ENCODE assay signal across 9 mouse cellular contexts in genomic region chr14:86781553-86782273, GRCm38 (mm10).
DNase-seq lines count a peak whose midpoint lies in the region; ATAC-seq and TF ChIP-seq lines count a peak whose summit lies in the region.
"Had no signal": no experiment of that assay in that cellular context is flagged by ENCODE, and none has a peak within 500 bp of the region (broad histone marks: within the 10 kb centered on the region; RNA-seq: fewer than 3 reads in every experiment).

No protein-coding gene starts in this region.

- intact Hi-C loops in left cerebral cortex, adult 2 months (cut with DNase I): loop anchor here (1.0 to 10.0 kb wide), 3 partner anchors 103 to 533 kb away; no protein-coding TSS in a partner anchor

- peak; percentile 5 for DNase-seq in gastrocnemius, adult 18-20 months (ENCODE audit: low spot score)
- DNase-seq in gastrocnemius, postnatal 4 days (ENCODE audit: low spot score in 2 of 2): no peak
- peak; percentile 27 for DNase-seq in urinary bladder, postnatal 25 days (ENCODE audit: low spot score)
- DNase-seq in urinary bladder, postnatal 10 days (ENCODE audit: low spot score): no peak
- peak; percentile 11 to 33 for DNase-seq in cerebellum, postnatal 36 days
- DNase-seq in left cerebral cortex, adult 2 months (ENCODE audit: extremely low spot score in 1 of 2, low spot score in 2 of 2): peak in 1 of 2 experiments; percentile 17
- DNase-seq in retina, embryonic 14.5 days (ENCODE audit: low spot score): peak; percentile 85

- no peak overlapping the region for H3K27ac ChIP-seq in left cerebral cortex, adult 2 months
- H3K27ac ChIP-seq: limb, embryonic 12.5 days had no signal

- peak; percentile 62 to 72; a peak in 3 of 4 replicates for ATAC-seq in hematopoietic stem cell, adult 5-6 weeks (replicated peaks in 1 of 2; ENCODE audit: insufficient read depth in 1 of 2, low FRiP score in 2 of 2, low TSS enrichment in 1 of 2, low read depth in 1 of 2, poor library complexity in 2 of 2, severe bottlenecking in 2 of 2)

- H3K4me3 ChIP-seq in left cerebral cortex, adult 2 months: no peak overlapping the region
- H3K4me3 ChIP-seq: limb, embryonic 12.5 days had no signal

- peak; percentile 76 for TF ChIP-seq CTCF in left cerebral cortex, adult 2 months (IDR thresholded peaks at IDR 0.05)

Comparison
In these comparisons a context has a peak if more than half of its experiments do, and no peak if none do; other contexts are left out.
1. DNase-seq: peak in gastrocnemius, adult 18-20 months (single experiment), urinary bladder, postnatal 25 days (single experiment), cerebellum, postnatal 36 days (2 of 2) and retina, embryonic 14.5 days (single experiment); none in gastrocnemius, postnatal 4 days (0 of 2) and urinary bladder, postnatal 10 days (single experiment).